Mouse (Mus musculus) liver, postnatal 0 days (tissue): ENCODE results near the gene Gm10024. TPM values are rescaled to one million over a fixed set of nuclear protein-coding genes. Genes with fewer than 3 reads are reported as not detected.
"Not testable (repeated sequence)": the region's sequence is repeated elsewhere in the genome, so short reads cannot be mapped to it uniquely, and the experiment has no call there.

Source experiments
- ATAC-seq: fragments of 200-750 bp; cut with Nextera tagmentation; 2 replicates; pipeline ENCODE4 v1.8.0; 2017; ENCODE audit warnings: mild to moderate bottlenecking, moderate library complexity
- DNase-seq: peaks from one replicate; pipeline ENCODE4 v3.0.0-alpha.2; 2016
- H3K27ac ChIP-seq: fragments of 300-500 bp; sonication (generic); 2 replicates; pipeline ENCODE4 v1.5.1; 2014; ENCODE audit warnings: antibody characterized with exemption, moderate library complexity, mild to moderate bottlenecking, low read depth
- H3K27me3 ChIP-seq: fragments of 300-500 bp; sonication (generic); 2 replicates; pipeline ENCODE4 v1.6.1; 2014; ENCODE audit warnings: low read length, control low read depth, mixed read lengths; ENCODE audit not compliant: insufficient read depth
- H3K36me3 ChIP-seq: fragments of 300-500 bp; sonication (generic); replicated peaks from 2 replicates; pipeline ENCODE4 v1.6.1; 2014; ENCODE audit warnings: mild to moderate bottlenecking, control low read depth, low read length, moderate library complexity, mixed read lengths; ENCODE audit not compliant: insufficient read depth
- H3K4me1 ChIP-seq: fragments of 300-500 bp; sonication (generic); 2 replicates; pipeline ENCODE4 v1.6.1; 2014; ENCODE audit warnings: antibody characterized with exemption, mild to moderate bottlenecking, control low read depth; ENCODE audit not compliant: insufficient read depth
- H3K4me2 ChIP-seq: fragments of 300-500 bp; sonication (generic); 2 replicates; pipeline ENCODE4 v1.6.1; 2014; ENCODE audit warnings: low read depth, mild to moderate bottlenecking, low read length, moderate library complexity, mixed read lengths
- H3K4me3 ChIP-seq: fragments of 300-500 bp; sonication (generic); 2 replicates; pipeline ENCODE4 v1.5.1; 2014; ENCODE audit warnings: low read depth, low read length
- H3K9ac ChIP-seq: fragments of 300-500 bp; sonication (generic); replicated peaks from 2 replicates; pipeline ENCODE4 v1.6.1; 2014; ENCODE audit warnings: mild to moderate bottlenecking, moderate library complexity
- H3K9me3 ChIP-seq: fragments of 300-500 bp; sonication (generic); 2 replicates; pipeline ENCODE4 v1.6.1; 2016; ENCODE audit warnings: mild to moderate bottlenecking, control low read depth, low read length, mixed read lengths
- CTCF ChIP-seq: sonication (generic); IDR thresholded peaks from 2 replicates; pipeline ENCODE4 v1.5.1; 2016; ENCODE audit warnings: antibody characterized with exemption, low read depth
- EP300 ChIP-seq: IDR thresholded peaks from 2 replicates; pipeline ENCODE4 v1.6.1; 2016; ENCODE audit warnings: antibody characterized with exemption, low read depth, mild to moderate bottlenecking
- WGBS: fragments of 180-500 bp; shearing (Covaris S2); extraction: QIAGEN DNeasy Blood & Tissue Kit; methylation state at CpG from one replicate; pipeline ENCODE4 v1.1.7; 2014; ENCODE audit not compliant: insufficient replicate concordance; 5-methylcytosine and 5-hydroxymethylcytosine counted together
- polyA plus RNA-seq: library from polyadenylated mRNA; unstranded; fragments of >200 nt; fragmentation: Nextera tagmentation; extraction: Ambion mirVana; gene quantifications from 2 replicates; pipeline ENCODE4 v1.2.1, GENCODE M21; 2015

Gene Gm10024
- polyA plus RNA-seq, 1 experiment from 2014 or later = not detected

- Histone ChIP-seq H3K9me3 (peaks cover 6% of the 10 kb centered on the region; the same call in 1 of the 2 replicates), H3K4me2 (no peak within 1 kb of the TSS), H3K27ac (no peak within 1 kb of the TSS), H3K36me3 (no peaks in the 10 kb centered on the region), H3K27me3 (0 out of 2 replicates have a peak, but pooled peaks cover 5% of the 10 kb centered on the region), H3K4me3 (no peak within 1 kb of the TSS), H3K9ac (no peak within 1 kb of the TSS), H3K4me1 (no peaks in the 10 kb centered on the region)
- 32% methylated on average over 4 of the region's 4 CpGs for WGBS
- no peak for ATAC-seq
- TF ChIP-seq EP300 = no peak
- no peak for DNase-seq
These were observed 14.1 kb upstream of the Gm10024 start, which contains the start of gene Gm9508 for GRCm38 (mm10) chr10:77697133-77697532. TSS of gene Gm9508 (minus strand) at chr10:77697233.

- no peak for TF ChIP-seq CTCF
- no peak for TF ChIP-seq EP300
- Histone ChIP-seq H3K36me3 (no peaks in the 10 kb centered on the region), H3K9ac (no peak within 1 kb of the TSS), H3K27me3 (no peaks in the 10 kb centered on the region), H3K9me3 (no peaks in the 10 kb centered on the region), H3K27ac (no peak within 1 kb of the TSS), H3K4me1 (no peaks in the 10 kb centered on the region), H3K4me2 (no peak within 1 kb of the TSS), H3K4me3 (no peak within 1 kb of the TSS)
- 92% methylated on average over 1 of the region's 1 CpGs for WGBS
- no peak for ATAC-seq
- no peak for DNase-seq
These were observed 4.9 kb upstream of the Gm10024 start, which contains the start of gene Gm10272 for GRCm38 (mm10) chr10:77706326-77706725. TSS of gene Gm10272 (plus strand) at chr10:77706626.

- Histone ChIP-seq H3K36me3 (no peaks in the 10 kb centered on the region), H3K4me3 (no peak overlapping the region), H3K9ac (no peak overlapping the region), H3K27ac (no peak overlapping the region), H3K4me1 (no peaks in the 10 kb centered on the region), H3K4me2 (no peak overlapping the region), H3K9me3 (no peaks in the 10 kb centered on the region), H3K27me3 (no peaks in the 10 kb centered on the region)
- DNase-seq (no peak), ATAC-seq (no peak)
- TF ChIP-seq EP300 (no peak), CTCF (no peak)
- WGBS = 79% methylated on average over 3 of the region's 3 CpGs
These were observed 1.4 kb upstream of the Gm10024 start for GRCm38 (mm10) chr10:77709831-77710230.

GRCm38 (mm10) chr10:77713734-77714133 is 2.5 kb downstream of the Gm10024 start:
- Histone ChIP-seq H3K36me3 (no peaks in the 10 kb centered on the region), H3K4me3 (no peak overlapping the region), H3K27ac (no peak overlapping the region), H3K9me3 (no peaks in the 10 kb centered on the region), H3K4me2 (no peak overlapping the region), H3K9ac (no peak overlapping the region), H3K27me3 (no peaks in the 10 kb centered on the region), H3K4me1 (no peaks in the 10 kb centered on the region)
- DNase-seq (no peak), ATAC-seq (no peak)
- WGBS = 35% methylated on average over 4 of the region's 4 CpGs
- TF ChIP-seq EP300 (no peak), CTCF (no peak)

- Histone ChIP-seq H3K4me1 (no peaks in the 10 kb centered on the region), H3K27me3 (no peaks in the 10 kb centered on the region), H3K27ac (no peak within 1 kb of the TSS)
These were observed 4.2 kb downstream of the Gm10024 start, which contains the start of gene Gm10142 for GRCm38 (mm10) chr10:77715507-77715906. TSS of gene Gm10142 (plus strand) at chr10:77715807.

GRCm38 (mm10) chr10:77720299-77720698 is 9.0 kb downstream of the Gm10024 start, which contains the start of gene Krtap12-1:
TSS of gene Krtap12-1 (plus strand) at chr10:77720599.
- not testable (repeated sequence) for H3K4me1 ChIP-seq, H3K4me2 ChIP-seq, H3K9me3 ChIP-seq, H3K4me3 ChIP-seq, DNase-seq, H3K27me3 ChIP-seq, ATAC-seq, H3K27ac ChIP-seq, H3K36me3 ChIP-seq, H3K9ac ChIP-seq
- 87% methylated on average over 1 of the region's 1 CpGs for WGBS

More at GRCm38 (mm10) chr10:77715507-77715906, 4.2 kb downstream of the Gm10024 start, which contains the start of gene Gm10142:
- Histone ChIP-seq H3K9ac (no peak within 1 kb of the TSS), H3K36me3 (no peaks in the 10 kb centered on the region), H3K4me2 (no peak within 1 kb of the TSS), H3K4me3 (no peak within 1 kb of the TSS), H3K9me3 (no peaks in the 10 kb centered on the region)
- DNase-seq = no peak
- no peak for ATAC-seq
- TF ChIP-seq CTCF (no peak), EP300 (no peak)
- 77% methylated on average over 1 of the region's 1 CpGs for WGBS

GRCm38 (mm10) chr10:77724855-77725254 is 13.6 kb downstream of the Gm10024 start:
- no peak overlapping the region for H3K9ac ChIP-seq

More at GRCm38 (mm10) chr10:77724855-77725254, 13.6 kb downstream of the Gm10024 start:
- no peaks in the 10 kb centered on the region for H3K4me1 ChIP-seq
- no peak overlapping the region for H3K4me3 ChIP-seq
- ATAC-seq (no peak), DNase-seq (no peak)
- TF ChIP-seq EP300 (no peak), CTCF (0 out of 2 replicates have a peak, but pooled peaks have one; percentile 24)
- no peak overlapping the region for H3K4me2 ChIP-seq
- no peak overlapping the region for H3K27ac ChIP-seq
- no peaks in the 10 kb centered on the region for H3K36me3 ChIP-seq
- no peaks in the 10 kb centered on the region for H3K27me3 ChIP-seq
- 71% methylated on average over 8 of the region's 8 CpGs for WGBS
- no peaks in the 10 kb centered on the region for H3K9me3 ChIP-seq
